Mouse (Mus musculus) embryo, embryonic 10.5 days (tissue): Measurements from ENCODE around the gene Rbfox3.

ENCODE experiments used
- DNase-seq: peaks from one replicate; pipeline ENCODE4 v3.0.0-alpha.2; 2015; ENCODE audit warnings: low spot score

Gene Rbfox3

DNA sequence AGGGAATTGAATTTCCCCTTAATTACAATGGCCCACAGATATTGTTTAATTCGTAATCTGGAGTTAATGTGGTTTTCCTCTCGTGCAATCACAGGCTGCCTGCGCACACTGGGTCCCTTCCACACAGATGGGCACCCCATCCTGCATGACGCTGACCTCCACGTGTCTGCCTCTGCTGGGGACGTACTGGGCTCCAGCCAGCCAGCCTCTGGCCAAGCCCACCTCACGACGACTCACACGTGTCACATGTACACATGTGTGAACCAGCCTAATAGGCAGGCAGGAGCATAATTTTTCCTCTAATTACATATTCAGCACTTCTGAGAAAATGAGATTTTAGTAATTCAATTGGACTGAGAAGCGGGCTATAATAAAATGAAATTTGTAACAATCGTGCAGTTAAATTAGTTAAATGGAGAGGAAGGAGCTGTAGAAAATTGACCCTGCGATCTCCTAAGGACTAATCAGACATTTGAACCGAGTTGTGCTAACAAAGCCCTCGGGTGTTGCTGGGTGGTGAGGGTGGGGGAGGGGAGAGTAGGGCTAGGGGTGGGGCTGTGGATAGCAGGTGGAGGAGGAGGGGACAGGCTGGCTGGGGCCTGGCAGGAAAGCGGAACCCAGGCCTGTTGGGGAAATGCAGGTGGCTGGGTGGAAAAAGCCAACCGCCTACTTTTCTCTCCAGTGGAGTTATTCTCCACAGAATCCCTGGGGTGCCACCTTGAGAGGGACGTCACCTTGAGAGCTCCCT, 360.4 kb downstream of the Rbfox3 start:
- peak; percentile 23 for DNase-seq

DNA sequence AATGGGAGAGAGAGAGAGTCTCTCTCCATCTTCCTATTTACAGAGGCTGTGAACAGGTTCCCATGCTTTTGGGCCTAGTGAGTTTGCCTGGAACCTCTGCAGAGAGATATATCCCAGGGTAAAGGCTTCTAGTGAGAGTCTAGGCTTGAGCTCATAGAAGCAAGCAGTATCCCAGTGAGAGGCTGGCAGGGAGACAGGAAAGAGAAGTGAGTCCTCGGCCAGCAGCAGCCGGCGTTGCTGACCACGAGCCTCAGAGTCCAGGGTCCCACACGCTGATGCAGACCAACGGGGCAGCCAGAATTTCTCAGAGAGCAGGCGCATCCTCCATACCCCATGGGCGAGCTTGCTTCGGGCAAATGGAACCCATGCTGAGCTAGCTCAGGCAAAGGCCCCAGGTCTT, 363.2 kb downstream of the Rbfox3 start:
- no peak for DNase-seq

DNA sequence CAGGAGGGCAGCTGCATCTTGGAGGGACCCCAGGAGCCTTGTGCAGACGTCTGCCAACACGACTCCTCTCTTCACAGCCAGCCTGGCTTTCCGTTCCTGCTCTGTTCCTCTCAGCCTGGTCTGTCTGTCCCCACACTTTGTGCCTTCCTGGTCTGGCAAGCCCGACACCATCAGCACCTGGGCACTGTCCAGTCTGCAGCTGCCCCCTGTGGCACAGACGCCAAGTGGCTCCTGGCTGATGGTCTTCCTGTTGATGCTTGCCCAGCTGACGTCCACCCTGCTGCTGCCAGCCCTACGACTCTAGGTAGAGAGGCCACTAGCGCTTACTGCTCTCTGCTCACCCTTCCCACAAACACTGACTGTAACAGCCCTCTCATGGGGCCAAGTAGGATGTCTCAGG, 365.1 kb downstream of the Rbfox3 start:
- no peak for DNase-seq

DNA sequence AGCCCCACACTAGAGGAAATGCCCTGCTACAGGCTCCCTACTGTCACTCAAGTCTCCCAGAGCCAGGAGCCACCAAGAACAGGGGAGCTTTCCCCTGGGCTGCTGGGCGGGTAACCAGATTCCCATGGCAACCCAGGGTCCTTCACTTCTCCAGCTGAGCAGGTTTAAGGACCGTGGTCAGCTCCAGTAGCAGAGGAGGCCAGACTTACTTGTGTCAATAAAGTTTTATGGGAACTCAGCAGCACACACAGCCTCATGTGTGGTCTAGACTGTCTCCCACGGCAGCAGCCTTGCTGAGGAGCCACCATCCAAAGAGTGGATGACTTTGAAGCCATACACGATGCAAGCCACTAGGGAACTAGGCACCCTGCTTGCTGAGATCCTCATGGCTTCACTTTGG, 365.7 kb downstream of the Rbfox3 start:
- DNase-seq: peak; percentile 27

DNA sequence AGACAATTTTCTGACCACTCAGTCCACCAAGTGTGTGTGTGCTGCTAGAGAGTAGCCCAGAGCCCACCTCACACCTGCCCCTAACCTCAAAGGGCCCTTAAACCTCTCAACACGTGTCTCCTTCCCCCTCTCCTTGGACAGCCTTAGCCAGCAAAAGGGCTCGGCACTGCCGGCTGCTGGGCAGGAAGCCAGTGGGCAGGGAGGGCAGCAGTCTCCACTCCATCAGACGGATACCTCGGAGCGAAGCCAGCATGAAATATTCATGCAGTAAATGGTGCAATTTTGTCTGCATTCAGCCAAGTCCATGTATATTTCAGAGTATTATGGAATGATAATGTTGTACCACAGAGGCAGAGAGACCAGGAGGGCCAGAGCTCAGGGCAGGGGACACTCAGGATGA, 366.8 kb downstream of the Rbfox3 start:
- DNase-seq: no peak

DNA sequence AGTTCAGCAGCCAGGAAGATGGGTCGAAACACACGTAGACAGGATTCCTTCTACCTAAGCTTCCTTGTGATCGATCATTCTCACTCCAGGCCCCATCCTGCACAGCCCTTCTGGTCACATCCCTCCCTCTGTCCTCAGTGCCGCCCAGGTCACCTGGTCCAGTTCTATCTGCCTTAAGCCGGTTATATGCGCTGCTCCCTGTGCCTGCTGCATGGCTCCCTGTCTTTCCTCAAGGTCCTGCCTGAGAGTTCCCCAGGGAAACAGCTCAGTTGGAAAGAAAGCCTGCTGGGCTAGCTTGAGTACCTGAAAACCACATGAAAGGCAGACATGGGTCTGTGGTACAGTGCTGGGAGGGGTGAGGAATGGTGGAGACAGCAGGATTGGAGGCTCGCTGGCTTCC, 368.5 kb downstream of the Rbfox3 start:
- no peak for DNase-seq

DNA sequence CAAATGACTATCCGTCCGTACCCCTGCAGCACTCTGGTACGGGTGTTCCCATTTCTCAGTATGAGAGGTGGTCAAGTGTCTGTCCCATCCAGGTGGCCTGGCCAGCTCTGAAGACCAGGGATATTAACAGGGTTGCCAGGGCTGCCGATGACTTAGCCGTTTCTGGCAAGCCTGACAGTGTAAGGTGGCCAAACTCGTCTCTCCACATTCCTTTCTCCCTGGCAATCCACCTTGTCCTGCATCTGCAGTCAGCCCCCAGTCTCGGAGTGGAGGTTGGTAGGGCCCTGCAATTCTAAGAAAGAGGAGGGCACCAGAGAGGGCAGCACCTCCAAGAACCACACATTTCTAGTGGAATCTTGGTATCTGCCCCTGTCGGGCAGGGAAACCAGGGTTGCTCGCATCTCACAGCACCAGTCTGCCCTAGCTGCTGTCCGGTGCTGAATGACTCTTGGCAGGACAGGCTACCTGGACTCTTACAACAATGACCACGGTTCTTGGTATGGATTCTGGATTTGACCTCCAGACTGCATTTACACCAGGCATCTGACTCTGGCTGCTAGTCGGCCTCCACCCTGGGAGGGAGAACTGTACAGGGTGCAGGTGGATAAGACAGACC, 370.9 kb downstream of the Rbfox3 start:
- DNase-seq: no peak

DNA sequence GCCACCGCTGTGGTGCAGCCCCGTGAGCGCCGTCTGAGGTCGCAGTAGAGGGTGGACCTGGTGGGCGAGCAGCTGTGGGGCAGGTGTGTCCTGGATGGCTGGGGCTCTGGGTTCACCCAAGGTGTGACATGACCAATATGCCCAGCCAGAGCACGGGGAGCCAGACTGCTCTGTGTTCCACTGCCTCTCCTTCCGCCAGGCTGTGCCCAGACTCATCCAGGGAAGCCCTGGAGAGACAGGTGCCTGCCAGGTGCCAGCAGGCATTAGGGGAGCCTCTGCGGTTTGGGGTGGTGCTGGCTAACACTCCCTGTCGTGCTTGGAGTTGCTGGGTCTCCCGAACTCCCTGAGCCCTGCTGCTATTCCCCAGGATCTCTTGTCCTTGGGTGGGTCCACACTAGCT, 373.4 kb downstream of the Rbfox3 start:
- DNase-seq: no peak

DNA sequence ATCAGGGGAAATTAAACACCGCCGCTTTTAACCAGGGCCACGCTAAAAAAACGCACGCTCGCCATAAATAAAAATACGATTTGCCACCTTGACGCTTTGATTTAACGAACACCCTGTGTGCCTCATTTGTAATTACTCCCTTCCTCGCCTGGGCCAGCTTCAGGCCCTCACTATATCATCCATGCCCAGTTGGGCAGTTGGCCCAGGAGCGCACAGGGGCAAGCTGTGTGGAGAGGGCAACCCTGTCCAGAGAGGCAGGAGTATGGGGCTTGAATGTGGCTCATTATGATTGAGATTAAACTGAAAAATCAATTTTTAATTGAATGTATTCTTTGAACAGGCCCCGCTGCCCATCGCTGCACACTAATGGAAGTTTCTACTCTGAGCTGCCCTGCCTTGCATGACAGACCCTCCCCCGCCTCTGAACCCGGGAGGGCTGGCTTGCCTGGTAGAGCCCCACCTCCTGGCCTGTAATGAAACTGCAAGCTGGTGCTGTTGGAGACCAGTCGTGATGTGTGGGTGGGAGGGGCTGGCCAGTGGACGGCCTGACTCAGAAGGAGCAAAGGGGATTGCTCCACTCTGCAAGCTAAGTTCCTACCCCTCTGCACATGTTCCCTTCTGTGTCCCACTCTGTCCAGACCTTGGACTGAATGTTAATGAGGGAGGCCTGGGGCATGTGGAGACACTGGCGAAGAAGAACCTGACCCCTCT, 376.9 kb downstream of the Rbfox3 start:
- peak; percentile 86 for DNase-seq

DNA sequence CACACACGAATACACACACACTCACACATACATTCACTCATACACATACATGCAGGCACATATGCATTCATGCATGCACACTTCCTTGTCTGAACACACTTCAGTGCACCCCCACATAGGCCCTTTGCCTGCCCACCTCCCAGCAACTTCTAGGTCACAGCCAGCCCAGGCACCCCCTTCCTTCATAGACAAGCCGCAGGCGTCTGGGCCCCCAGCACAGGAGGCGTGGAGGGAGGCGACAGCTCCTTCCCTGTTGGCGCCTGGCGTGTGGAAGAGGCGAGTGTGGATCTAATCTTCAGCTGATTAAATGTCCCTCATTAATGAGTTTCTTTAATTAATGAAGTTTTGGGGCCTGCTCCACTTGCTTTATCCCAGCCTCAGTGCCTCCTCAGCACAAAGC, 381.1 kb downstream of the Rbfox3 start:
- no peak for DNase-seq

DNA sequence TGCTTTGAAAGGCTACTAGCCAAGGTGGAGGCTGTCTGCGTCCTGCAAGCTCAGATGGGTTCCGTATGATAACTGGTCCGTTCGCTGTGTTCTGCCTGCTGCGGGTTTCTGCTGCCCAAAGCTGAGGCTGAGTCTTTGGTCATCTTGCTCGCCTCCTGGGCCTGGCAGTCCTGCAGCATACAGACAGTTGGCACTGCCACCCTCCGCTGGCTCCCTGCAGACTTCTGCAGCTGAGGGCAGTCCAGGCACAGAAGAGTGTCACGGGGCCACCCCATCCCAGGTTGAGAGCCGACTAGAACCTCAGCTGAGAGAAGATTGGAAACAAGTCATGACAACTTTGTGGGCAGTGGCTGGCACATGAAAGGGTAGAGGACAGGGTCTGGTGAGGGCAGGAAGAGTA, 382.6 kb downstream of the Rbfox3 start:
- no peak for DNase-seq

DNA sequence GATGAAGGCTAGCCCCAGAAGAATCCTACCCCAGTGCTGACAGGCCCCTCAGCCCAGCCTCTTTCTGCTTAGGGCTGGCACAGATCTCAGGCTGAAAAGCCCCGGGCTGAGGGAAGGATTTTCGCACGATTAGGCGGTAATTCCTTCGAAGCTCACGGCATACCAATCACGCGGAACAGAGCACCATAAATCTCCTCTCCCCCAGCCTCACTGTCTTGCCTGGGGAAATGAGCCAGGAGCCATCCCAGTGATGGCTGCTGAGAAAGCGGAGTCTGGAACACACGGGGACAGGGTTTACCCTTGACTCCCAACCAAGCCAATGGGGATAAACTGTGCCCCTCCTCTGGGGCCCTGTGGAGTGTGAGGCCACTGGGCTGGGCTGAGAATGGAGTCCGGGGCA, 386.3 kb downstream of the Rbfox3 start:
- DNase-seq: no peak

DNA sequence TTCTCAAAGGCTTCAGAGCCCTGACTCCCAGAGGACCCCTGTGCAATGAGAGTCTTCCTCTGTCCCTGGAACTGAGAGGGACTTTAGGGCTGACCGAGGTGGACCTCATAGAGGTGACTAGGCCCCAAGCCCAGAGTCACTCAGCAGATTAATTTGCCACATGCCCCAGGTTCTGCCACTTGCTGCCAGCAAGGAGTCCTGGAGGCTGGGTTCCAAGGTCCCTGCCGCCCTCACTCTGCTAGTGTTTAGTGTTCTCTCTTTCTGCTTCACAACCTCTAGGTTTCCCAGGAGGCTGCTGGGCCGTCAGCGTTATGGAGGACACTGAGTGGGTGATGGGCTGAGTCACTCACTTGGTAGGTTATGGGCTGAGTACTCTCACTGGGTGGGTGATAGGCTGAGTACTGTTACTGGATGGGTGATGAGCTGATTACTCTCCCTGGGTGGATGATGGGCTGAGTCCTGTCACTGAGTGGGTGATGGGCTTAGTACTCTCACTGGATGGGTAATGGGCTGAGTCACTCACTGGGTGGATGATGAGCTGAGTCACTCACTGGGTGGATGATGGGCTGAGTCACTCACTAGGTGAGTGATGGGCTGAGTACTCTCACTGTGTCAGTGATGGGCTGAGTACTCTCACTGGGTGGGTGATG, 387.8 kb downstream of the Rbfox3 start:
- no peak for DNase-seq

DNA sequence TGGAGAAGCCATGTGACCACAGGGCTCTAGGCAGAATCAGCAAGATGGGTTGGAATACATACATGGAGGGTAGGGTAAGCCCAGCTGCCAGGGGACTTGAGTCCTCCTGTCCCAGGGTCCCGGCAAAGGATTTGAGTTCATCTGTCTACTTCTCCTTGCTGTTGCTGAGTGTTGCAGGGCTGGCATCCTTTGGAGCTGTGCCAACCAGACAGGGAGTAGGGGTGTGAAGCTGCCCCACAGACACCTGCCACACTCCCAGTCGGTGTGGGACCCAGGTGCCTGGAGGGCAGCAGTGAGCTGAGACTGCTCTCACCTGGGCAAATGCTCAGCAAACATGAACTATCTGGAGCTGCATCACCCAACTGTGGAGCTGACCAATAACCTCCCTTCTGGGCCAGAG, 390.5 kb downstream of the Rbfox3 start:
- no peak for DNase-seq

DNA sequence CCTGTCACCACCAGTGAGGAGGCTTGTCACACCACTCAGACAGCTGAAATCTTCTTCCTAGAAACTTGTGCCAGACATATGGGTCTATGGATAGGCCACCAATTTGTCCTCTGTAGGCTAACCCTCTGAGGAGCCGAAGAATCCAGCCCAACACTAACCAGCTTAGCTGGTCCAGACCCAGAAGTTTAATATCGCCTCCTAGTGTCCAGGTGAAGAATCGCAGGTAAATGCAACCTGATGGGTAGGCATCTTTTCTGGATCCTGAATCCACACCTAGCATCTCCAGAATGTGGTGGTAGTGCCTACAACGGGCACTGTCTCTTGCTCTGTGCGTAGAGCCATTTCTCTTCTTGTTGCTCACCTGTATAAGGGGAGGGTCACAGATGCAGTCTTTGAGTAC, 391.1 kb downstream of the Rbfox3 start:
- no peak for DNase-seq

DNA sequence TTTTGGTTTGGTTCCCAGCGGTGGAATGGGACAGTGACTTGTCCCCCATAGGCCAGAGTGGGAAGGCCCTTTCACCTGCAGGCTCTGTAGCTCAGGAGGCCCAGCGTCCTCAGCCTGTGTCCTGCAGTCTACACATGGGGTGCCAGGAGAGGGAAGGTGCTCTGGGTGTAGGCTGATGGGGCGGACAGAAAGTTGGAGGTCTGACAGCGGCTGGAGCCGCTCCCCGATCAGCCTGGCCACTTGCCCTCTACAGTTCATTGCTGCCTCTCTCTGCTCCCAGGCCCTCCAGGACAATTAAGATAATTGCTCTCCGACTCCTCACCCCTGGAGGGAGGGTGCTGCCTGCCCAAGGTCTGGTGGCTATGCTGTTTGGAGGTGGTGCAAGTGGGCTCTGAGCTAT, 392.7 kb downstream of the Rbfox3 start:
- no peak for DNase-seq

DNA sequence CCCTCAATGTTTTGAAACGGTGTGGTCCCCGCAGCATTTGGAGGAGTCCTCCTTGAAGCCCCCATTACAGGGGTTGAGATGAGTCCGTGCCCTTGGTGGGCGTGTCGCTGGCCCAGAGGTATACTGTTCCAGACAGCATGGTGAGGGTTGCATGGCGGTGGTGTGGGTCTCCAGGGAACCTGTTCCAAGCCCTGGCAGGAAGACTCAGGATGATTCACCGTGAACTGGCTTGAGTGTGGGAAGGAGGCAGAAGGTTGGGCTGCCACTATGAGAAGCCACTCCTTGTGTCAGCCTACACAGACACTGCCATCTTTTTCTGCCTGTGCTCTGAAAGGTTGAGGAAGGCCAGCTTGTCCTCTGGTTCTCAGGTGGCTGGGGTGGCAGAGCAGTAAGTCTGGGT, 393.5 kb downstream of the Rbfox3 start:
- DNase-seq: no peak

DNA sequence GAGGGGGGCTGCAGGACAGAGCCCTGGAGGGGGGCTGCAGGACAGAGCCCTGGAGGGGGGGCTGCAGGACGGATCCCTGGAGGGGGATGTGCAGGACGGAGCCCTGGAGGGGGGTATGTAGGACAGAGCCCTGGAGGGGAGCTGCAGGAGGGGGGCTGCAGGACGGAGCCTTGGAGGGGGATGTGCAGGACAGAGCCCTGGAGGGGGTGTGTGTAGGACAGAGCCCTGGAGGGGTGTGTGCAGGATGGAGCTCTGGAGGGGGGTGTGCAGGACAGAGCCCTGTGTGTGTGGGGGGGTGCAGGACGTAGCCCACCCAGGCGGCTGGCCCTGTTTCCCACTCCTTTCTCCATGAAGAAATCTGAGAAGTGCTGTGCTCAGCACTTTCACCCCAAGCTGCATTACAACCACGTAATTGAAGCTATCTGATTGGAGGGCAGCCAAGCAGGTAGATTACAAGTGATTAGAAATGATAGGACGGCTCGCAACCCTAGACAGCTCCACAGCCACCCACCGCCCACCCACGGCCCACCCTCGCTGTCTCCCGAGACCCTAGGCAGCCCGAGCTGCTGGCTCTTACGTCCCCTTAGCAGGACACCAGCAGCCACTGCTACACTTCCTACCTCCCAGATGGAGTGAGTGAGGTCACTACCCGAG, 399.0 kb downstream of the Rbfox3 start:
- DNase-seq: no peak

DNA sequence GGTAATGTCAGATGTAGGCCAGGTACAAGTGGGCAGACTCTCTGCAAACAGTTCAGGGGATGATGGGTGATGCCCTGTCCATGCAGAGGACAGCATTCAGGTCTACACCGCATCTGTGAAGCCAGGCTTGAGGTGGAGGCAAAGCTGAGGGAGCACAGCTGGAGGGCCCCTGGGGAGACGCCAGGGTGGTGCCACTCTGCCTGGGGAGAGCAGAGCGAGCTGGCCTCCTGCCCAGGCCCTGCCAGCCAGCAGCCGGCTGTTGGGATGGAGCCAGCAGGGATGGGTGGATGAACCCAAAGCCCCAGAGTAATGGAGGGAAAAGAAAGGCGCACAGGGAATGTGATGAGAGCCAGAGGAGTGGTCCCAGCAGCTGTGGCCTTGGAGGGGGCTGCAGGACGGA, 399.5 kb downstream of the Rbfox3 start:
- no peak for DNase-seq

DNA sequence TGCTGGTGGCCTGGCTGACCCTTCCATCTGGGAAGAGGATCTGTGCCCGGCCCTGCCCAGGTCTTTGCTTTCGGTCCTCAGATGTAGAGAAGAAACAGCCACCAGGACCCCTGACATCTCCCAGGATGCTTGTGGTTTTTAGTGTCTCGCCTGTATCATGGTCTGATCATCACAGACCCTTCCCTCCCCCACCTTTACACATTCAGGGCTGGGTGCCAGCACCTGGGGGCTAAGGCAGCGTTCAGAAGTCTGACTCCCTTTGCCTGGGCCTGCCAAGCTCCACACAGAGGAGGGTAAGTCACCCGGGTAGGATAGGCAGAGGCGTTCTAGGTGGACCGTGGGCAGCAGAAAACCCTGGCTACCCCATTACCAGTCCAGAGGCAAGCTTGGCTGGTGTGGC, 403.1 kb downstream of the Rbfox3 start:
- no peak for DNase-seq

DNA sequence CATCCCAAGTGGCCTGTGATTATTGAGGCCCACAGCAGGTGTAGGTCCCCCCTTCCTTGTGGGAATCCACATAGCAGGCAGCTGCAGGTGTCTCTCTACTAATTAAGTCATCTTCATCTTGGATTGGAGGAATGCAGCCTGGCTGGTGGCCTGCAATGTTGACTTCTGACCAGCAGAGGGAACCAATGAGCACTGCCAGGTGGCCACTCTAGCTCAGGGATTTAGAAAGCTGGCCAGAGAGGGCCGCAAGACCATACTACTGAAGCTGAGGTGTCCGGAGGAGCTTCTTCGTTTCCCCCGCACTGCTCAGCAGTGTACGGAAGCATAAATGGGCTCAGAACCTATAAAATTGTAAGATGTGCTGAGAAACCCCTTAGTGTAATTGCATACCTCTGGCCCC, 403.5 kb downstream of the Rbfox3 start:
- peak; percentile 87 for DNase-seq

DNA sequence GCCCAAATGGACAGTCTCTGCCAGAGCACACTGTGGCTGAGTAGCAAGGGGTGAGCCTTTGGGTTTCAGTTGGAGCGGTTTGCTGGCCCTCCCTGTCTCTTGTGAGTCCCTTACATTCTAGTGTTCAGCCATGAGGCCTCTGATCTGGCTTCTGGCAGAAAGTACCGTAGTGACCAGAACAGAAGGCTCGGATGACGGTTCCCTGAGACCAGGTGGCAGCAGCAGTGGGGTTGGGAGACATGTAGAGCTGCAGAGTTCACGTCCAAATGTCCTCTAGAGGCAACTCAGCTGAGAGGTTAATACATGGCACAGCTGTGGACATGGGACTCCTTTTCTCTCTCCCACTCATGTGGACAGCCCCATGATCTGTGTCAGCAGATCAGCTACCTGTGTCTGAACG, 404.3 kb downstream of the Rbfox3 start:
- DNase-seq: no peak

DNA sequence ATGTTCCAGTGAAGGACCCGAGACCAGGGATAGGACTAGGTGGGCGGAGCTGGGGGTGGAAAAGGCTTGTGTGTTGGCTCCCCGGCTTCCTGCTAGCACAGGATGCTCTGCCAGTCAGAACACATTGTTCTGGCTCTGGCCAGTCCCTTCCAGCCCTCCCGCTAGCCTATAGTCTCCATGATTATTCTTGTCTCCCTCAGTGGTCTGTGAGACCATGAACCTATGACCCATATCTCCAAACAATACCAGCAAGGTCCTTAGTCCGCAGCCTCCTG, 407.3 kb downstream of the Rbfox3 start:
- no peak for DNase-seq
